Mouse (Mus musculus) adrenal gland, postnatal 14 days (tissue): ENCODE results near the gene Chn2. TPM values are rescaled to one million over a fixed set of nuclear protein-coding genes. Genes with fewer than 3 reads are reported as not detected.

Experiments used
- DNase-seq: peaks from one replicate; pipeline ENCODE4 v3.0.0; 2021; ENCODE audit warnings: mixed read lengths
- long read RNA-seq, 2 experiments: library from polyadenylated mRNA; stranded (forward); transcript quantifications; one replicate each; pipeline ENCODE4 v2.0.0; 2021
- total RNA-seq: library from RNA; stranded (reverse); gene quantifications from 2 replicates; pipeline ENCODE4 v1.2.3, GENCODE M21; 2021

Gene Chn2
- total RNA-seq, result 6.9 and 9.9 TPM in 2 replicates
- long read RNA-seq, experiment 1, transcript Chn2-201 (13 exons, 2,418 nt), result major isoform, 9 of 11 reads
- long read RNA-seq, experiment 1, partial matches to known transcripts, result 0 of 11 reads
- long read RNA-seq, experiment 1, other reads (novel, unspliced or antisense), result 1 of 11 reads
- long read RNA-seq, experiment 2, transcript Chn2-201 (13 exons, 2,418 nt), result major isoform, 11 of 15 reads
- long read RNA-seq, experiment 2, partial matches to known transcripts, result 2 of 15 reads
- long read RNA-seq, experiment 2, other reads (novel, unspliced or antisense), result 2 of 15 reads

DNA sequence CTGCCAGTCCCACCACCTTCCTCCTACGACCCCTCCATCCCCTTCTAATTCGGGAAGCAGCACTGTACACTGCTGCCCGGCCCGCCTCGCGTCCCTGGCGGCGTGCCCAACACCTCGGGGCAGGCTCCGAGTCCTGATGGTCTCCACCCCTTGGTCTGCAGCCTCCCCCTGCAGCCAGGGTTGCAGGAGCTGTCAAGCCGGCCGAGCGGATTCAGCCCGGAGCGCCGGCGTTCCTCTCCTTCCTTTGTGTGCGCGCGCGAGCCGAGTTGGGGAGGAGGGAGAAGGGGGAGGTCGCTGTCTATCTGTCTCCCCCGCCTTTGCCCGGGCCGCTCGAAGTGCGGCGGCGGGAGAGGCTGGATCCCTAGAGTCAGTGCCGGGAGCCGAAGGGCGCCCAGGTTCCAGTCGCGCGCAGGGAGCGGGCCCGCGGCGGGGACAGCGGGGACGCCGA lies at the start of gene Chn2:
Gene Chn2, plus strand, starts transcription at position 198 of the 448 bp plus-strand sequence.
- peak; percentile 78 for DNase-seq

DNA sequence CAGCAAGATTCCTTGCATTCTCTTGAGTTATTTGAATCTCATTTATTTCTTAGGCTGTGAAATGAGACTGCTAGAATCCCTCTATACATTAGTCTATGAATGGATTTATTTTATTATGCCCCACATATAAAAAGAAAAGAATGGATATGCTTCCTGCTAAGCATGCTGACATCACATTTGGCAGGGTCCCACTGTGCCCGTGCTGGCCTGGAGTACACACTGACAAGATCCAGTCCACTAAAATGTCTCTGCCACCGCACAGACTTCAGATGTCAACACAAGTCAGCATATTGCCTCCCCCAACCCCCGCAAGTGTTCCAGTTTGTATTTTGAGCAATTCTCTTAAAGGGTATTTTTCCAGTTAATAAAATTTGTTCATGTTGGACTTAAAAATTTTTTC lies 47.0 kb upstream of the Chn2 start:
- no peak for DNase-seq

- DNase-seq, result peak; percentile 39
Measured at GRCm38 (mm10) chr6:53995519-53995918, 43.8 kb upstream of the Chn2 start.

- no peak for DNase-seq
Measured at GRCm38 (mm10) chr6:53996226-53996955, 43.0 kb upstream of the Chn2 start.

DNA sequence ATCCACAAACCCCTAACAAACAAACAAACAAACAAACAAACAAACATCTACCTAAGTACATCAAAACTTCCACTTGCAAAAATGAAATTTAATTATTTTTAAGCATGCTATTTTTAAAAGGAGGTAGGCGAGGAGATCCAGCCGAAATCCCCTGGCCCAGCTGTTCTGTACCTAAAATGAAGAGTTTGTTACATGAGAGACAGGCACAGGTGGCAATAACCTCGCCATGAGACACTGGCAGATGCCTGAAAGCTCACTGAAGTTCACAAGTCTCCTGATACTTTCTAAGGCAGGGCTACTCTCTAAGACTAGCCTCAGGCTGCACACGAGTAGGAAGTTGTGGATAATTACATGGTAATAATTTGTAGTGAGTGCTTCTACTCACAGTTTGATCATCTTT lies 34.1 kb upstream of the Chn2 start:
- no peak for DNase-seq

GRCm38 (mm10) chr6:54008448-54009120 lies 30.8 kb upstream of the Chn2 start:
- DNase-seq, result no peak

GRCm38 (mm10) chr6:54009293-54009692 lies 30.1 kb upstream of the Chn2 start:
- no peak for DNase-seq

GRCm38 (mm10) chr6:54010362-54010761 lies 29.0 kb upstream of the Chn2 start:
- no peak for DNase-seq

DNA sequence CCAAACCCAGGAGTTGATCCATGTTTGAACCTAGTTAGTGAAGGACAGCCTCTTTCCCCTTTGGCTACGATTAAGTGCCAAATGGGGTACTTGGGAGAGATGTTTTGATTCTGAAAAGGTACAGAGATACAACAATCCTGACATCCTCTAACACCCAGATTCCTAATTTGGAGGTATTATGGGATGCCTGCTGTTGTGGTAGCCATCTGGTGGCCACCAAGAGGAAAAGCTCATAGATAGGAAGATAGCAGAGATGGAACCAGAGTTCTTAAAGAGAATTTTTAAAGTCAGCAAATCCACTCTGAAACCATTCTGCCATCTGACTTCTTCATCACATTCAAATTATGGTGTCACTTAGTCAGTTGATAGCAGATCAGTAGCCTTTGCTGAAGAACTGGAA lies 27.2 kb upstream of the Chn2 start:
- no peak for DNase-seq

GRCm38 (mm10) chr6:54018038-54018437 lies 21.3 kb upstream of the Chn2 start:
- no peak for DNase-seq

DNA sequence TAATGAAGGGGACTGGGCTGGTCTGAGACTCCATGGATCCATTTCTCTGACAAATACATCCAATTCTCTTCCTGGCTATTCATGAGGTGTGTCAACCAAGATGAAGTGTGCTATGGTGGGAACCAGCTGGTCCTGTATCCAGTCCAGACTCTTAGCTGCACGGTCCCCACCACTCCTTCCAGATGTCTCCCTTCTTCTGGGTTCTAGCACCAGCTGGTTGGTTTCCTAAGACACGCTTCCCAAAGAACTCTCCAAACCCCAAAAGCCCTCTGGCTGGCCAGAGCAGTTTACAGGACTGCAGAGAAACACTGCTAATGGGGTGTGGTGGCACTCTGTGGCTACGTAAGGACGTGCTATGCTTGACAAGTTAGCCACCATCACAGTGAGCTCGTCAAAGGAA lies 20.5 kb upstream of the Chn2 start:
- no peak for DNase-seq

DNA sequence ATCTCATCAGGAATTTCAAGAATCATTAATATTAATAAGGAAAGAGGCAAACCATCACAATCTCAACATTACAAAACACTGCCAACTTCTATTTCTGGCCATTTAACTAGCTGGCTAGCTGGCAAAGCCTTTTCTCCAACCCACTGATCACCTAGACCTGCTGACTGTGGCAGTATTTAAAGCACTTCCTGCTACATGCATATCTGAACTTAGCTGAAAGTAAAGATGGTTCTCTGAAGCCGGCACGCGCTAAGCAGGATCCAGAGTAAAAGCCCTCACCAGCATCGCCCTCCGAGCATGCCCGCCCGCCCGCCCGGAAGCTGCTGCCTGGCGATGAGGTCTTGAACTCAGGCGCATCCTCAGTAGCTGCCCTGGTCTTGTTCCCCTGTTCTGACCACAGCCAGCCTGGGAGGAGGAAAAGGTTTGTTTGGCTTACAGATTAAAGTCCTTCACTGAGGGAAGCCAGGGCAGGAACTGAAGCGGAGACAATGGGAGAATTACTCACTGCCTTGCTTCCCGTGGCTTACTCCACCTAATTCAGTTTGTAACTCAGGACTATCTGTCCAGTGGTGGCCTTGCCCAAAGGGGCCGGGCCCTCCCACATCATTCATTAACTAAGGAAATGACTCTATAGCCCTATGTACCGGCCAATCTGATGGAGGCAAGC lies 18.1 kb upstream of the Chn2 start:
- DNase-seq, result peak; percentile 34

GRCm38 (mm10) chr6:54023846-54024245 lies 15.5 kb upstream of the Chn2 start:
- DNase-seq, result no peak

GRCm38 (mm10) chr6:54028706-54029105 lies 10.6 kb upstream of the Chn2 start:
- no peak for DNase-seq

DNA sequence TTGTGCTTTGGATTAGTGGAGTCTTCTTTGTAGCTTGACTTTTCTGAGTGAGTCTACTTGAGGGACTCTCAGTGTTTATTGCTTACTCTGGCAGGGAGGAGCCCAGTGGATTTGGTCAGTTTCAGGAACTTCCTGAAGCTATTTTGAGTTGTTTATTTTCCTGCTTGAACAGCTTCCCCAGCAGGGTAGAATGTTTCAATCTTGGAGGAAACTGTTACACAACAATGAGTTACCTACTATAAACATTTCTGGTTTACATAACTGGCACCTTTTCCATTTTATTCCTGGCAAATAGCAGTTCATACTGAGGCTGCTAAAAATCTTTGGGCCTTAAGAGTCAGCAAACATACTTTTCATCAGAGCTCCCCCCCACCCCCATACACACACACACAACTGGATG lies 9.0 kb upstream of the Chn2 start:
- no peak for DNase-seq

GRCm38 (mm10) chr6:54030776-54031175 lies 8.6 kb upstream of the Chn2 start:
- DNase-seq, result no peak

- DNase-seq, result peak; percentile 85
Measured at GRCm38 (mm10) chr6:54034471-54034870, 4.9 kb upstream of the Chn2 start.

GRCm38 (mm10) chr6:54035548-54035947 lies 3.8 kb upstream of the Chn2 start:
- DNase-seq, result no peak

DNA sequence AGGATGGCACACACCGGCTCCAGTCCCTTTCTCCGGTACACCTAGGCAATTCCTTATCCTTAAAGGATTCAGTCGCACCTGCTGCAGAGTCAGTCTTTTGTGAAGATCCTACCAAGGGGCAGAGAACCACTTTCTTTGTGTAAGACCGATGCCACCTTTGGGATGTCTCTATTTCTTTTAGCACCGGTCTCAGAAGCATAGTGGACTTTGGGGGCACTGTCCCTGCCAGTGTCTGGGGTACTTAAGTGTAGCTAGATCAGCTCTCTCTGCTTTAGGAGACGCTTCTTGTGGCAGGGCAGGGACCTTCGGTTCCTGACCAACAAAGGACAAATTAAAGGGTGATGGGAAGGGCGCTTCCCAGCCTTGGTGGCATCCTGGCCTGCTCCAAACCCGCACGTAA lies 488 bp upstream of the Chn2 start:
- DNase-seq, result no peak

DNA sequence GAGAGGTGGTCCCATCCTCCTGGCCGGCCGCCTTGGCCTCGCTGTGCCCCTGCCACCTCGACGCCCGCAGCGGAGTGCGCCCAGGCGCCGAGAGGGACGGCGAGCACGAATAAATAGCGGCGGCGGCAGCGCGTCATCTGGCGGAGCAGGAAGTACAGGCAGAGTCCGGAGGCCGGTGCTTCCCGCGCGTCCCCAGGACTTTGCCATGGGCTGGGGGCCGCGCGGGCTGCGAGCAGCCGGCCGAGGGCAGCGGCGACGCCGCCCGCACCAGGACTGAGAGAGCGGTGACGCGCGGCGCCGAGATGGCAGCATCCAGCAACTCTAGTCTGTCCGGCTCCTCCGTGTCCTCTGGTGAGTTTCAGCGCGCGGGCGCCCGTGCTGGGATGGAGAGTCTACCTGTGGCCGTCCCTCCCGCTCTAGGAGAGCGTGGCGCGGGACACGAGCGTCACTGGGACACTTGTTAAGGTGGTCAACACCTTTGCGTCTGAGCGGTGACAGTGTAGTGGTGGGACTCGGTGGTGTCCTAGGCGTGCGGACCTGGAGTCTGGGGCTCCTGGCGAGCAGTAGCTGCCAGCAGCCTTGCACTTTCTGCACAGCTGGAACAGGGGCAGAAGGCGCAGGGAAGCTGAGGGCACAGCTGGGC lies 572 bp downstream of the Chn2 start:
- peak; percentile 79 for DNase-seq

DNA sequence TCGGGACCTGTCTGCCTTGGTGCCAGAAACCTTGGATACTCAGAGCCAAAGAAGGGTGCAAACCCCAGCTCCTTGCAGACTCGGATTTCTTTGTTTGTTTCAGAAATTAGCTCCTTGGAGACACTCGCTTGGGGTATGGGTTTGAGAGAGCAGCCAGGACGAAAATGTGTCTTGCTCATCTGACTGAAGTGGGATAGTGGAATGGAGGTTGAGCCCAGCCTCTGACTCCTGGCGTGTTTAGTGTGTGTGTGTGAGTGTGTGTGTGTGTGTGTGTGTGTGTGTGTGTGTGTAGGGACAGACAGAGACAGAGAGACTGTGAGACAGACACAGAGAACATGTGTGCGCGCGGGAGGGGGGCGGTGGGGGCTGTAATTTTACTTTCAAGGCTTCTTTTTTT lies 1.1 kb downstream of the Chn2 start:
- DNase-seq, result no peak

GRCm38 (mm10) chr6:54041386-54042043 lies 2.2 kb downstream of the Chn2 start:
- DNase-seq, result no peak
